Mouse (Mus musculus): ENCODE measurements around the gene Ank. TPM values are rescaled to one million over a fixed set of nuclear protein-coding genes. Genes with fewer than 3 reads are reported as not detected.

The Ank gene
- polyA plus RNA-seq, 1 experiment: 9.7 TPM

DNA sequence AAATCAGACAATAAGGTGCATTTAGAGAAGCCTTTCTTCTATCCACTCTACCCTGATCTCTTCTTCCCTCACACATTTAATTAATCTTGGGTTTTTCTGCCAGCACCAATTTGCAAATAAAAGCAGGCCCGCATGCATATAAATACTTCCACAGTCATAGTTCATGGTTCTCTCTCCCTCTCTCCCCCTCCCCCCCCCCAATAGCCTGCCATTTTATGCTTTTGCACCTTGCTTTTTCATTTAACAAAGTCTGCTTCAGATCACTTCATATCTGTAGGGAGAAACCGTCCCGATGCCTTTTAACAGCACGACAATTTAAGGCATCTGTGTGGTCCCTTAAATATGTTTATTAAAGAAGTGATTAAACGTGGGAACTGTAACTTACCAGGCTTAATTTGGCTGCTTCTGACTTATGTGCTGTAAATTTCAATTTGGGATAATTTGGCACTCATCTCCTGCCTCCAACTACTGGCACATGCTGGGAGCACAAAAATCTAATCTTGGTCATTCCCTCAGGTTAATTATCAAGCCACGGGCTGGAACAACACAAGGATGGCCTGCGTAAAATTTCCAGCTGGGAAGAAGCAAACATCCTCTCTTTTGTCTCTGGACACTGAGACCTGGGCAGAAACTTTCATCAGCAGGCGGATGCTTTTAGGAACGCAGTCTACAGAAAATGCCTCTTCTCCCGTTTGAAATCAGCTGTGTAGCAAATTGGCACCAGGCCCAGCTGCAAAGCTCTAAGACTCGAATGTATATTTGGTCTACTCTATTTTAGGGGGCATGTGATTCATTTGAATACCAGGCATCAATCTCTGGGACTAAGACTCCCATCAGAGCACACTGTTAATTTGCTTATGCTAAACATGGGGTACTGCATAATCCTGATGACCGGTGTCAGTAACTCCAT is 4.9 kb upstream of the Ank start:
- Histone ChIP-seq H3K36me3 (ENCODE audit: control insufficient read depth, insufficient read depth, low read length, poor library complexity, severe bottlenecking) (no peaks in the 10 kb centered on the region), H3K4me1 (ENCODE audit: control insufficient read depth, insufficient read depth, low read length) (no peaks in the 10 kb centered on the region), H3K9ac (ENCODE audit: low read depth, poor library complexity, severe bottlenecking) (no peak overlapping the region)

GRCm38 (mm10) chr15:27463876-27464275 is 2.6 kb upstream of the Ank start:
- H3K27ac ChIP-seq (ENCODE audit: insufficient read depth, low read length): no peak overlapping the region
- no peak overlapping the region for H3K4me3 ChIP-seq (ENCODE audit: low read depth, low read length)
- H3K9ac ChIP-seq (ENCODE audit: low read depth, poor library complexity, severe bottlenecking): no peak overlapping the region
- TF ChIP-seq EP300 (IDR thresholded peaks at IDR 0.05; ENCODE audit: insufficient read depth, low read depth, low read length) (no peak), CTCF (IDR thresholded peaks at IDR 0.05; ENCODE audit: low read depth, low read length) (peak; percentile 61), POLR2A (IDR thresholded peaks at IDR 0.05; ENCODE audit: insufficient read depth, low read length) (no peak)
- no peaks in the 10 kb centered on the region for H3K4me1 ChIP-seq (ENCODE audit: control insufficient read depth, insufficient read depth, low read length)
- no peaks in the 10 kb centered on the region for H3K36me3 ChIP-seq (ENCODE audit: control insufficient read depth, insufficient read depth, low read length, poor library complexity, severe bottlenecking)
- no peaks in the 10 kb centered on the region for H3K9me3 ChIP-seq (replicated peaks; ENCODE audit: control insufficient read depth, insufficient read depth, low read length, poor library complexity, severe bottlenecking)
- H3K27me3 ChIP-seq (ENCODE audit: control insufficient read depth, insufficient read depth, low read length, poor library complexity, severe bottlenecking): no peaks in the 10 kb centered on the region

More for the DNA sequence above, 4.9 kb upstream of the Ank start:
- Histone ChIP-seq H3K27me3 (ENCODE audit: control insufficient read depth, insufficient read depth, low read length, poor library complexity, severe bottlenecking) (no peaks in the 10 kb centered on the region), H3K4me3 (ENCODE audit: low read depth, low read length) (no peak overlapping the region), H3K27ac (ENCODE audit: insufficient read depth, low read length) (no peak overlapping the region), H3K9me3 (replicated peaks; ENCODE audit: control insufficient read depth, insufficient read depth, low read length, poor library complexity, severe bottlenecking) (no peaks in the 10 kb centered on the region)
- TF ChIP-seq POLR2A (IDR thresholded peaks at IDR 0.05; ENCODE audit: insufficient read depth, low read length) (no peak), EP300 (IDR thresholded peaks at IDR 0.05; ENCODE audit: insufficient read depth, low read depth, low read length) (no peak), CTCF (IDR thresholded peaks at IDR 0.05; ENCODE audit: low read depth, low read length) (no peak)

DNA sequence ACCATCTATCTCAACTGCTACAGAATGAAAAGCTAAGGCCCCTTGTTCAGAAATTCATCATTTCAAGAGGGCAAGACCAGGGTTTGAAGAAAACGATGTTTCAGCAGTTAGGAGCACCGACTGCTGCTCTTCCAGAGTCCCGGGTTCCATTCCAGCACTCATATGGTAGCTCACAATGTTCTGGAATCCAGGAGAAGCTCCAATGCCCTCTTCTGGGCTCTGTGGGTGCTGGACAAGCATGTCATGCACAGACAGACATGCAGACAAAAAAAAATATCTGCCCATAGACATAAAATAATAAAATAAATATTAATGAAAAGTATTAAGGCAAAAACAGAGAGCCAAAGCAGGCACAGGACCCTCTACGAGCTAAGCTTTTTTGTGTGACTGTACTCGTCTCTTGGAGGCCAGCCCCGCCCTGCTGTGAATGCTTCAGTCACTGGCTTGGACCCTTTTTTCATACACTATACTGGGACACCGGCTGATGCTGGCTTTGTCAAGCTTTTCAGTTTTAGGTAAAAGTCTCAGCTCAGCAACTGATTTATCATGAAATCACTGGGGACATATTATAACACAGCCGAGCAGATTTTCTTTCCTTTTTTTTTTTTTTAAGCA is 979 bp upstream of the Ank start:
- TF ChIP-seq EP300 (IDR thresholded peaks at IDR 0.05; ENCODE audit: insufficient read depth, low read depth, low read length) (no peak), CTCF (IDR thresholded peaks at IDR 0.05; ENCODE audit: low read depth, low read length) (no peak), POLR2A (IDR thresholded peaks at IDR 0.05; ENCODE audit: insufficient read depth, low read length) (no peak)
- Histone ChIP-seq H3K9me3 (replicated peaks; ENCODE audit: control insufficient read depth, insufficient read depth, low read length, poor library complexity, severe bottlenecking) (no peaks in the 10 kb centered on the region), H3K36me3 (ENCODE audit: control insufficient read depth, insufficient read depth, low read length, poor library complexity, severe bottlenecking) (no peaks in the 10 kb centered on the region), H3K4me3 (ENCODE audit: low read depth, low read length) (no peak overlapping the region; the same call in 1 of the 2 replicates), H3K27me3 (ENCODE audit: control insufficient read depth, insufficient read depth, low read length, poor library complexity, severe bottlenecking) (no peaks in the 10 kb centered on the region), H3K27ac (ENCODE audit: insufficient read depth, low read length) (no peak overlapping the region), H3K4me1 (ENCODE audit: control insufficient read depth, insufficient read depth, low read length) (no peaks in the 10 kb centered on the region), H3K9ac (ENCODE audit: low read depth, poor library complexity, severe bottlenecking) (peak overlapping the region; percentile 95; the same call in 1 of the 2 replicates)

- no peak overlapping the region for H3K27ac ChIP-seq (ENCODE audit: insufficient read depth, low read length)
- TF ChIP-seq EP300 (IDR thresholded peaks at IDR 0.05; ENCODE audit: insufficient read depth, low read depth, low read length): no peak
- TF ChIP-seq POLR2A (IDR thresholded peaks at IDR 0.05; ENCODE audit: insufficient read depth, low read length): no peak
- TF ChIP-seq CTCF (IDR thresholded peaks at IDR 0.05; ENCODE audit: low read depth, low read length): no peak
- H3K9ac ChIP-seq (ENCODE audit: low read depth, poor library complexity, severe bottlenecking): peak overlapping the region; percentile 95
- no peaks in the 10 kb centered on the region for H3K36me3 ChIP-seq (ENCODE audit: control insufficient read depth, insufficient read depth, low read length, poor library complexity, severe bottlenecking)
- H3K9me3 ChIP-seq (replicated peaks; ENCODE audit: control insufficient read depth, insufficient read depth, low read length, poor library complexity, severe bottlenecking): no peaks in the 10 kb centered on the region
- H3K27me3 ChIP-seq (ENCODE audit: control insufficient read depth, insufficient read depth, low read length, poor library complexity, severe bottlenecking): no peaks in the 10 kb centered on the region
- H3K4me1 ChIP-seq (ENCODE audit: control insufficient read depth, insufficient read depth, low read length): no peaks in the 10 kb centered on the region
- H3K4me3 ChIP-seq (ENCODE audit: low read depth, low read length): peak overlapping the region; percentile 85
Observed at GRCm38 (mm10) chr15:27467081-27467491, 609 bp downstream of the Ank start.

DNA sequence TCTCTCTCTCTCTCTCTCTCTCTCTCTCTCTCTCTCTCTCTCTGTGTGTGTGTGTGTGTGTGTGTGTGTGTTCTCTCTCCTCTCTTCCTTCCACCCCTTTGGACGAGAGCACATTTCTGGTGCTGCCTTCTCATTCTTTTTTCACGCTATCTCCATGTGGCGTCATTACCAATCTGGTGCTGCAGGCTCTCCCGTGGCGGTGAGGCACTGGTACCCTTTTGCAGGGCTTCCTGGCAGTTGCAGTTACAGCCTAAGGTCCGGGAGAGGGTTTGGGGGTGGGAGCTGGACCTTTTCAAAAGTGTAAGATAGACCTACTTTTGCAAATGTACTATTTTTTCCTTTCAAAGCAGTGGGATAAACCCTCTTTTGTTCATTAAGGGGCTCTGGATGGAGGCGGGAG is 1.2 kb downstream of the Ank start:
- Histone ChIP-seq H3K4me1 (ENCODE audit: control insufficient read depth, insufficient read depth, low read length) (no peaks in the 10 kb centered on the region), H3K4me3 (ENCODE audit: low read depth, low read length) (peak overlapping the region; percentile 14; the same call in 1 of the 2 replicates), H3K36me3 (ENCODE audit: control insufficient read depth, insufficient read depth, low read length, poor library complexity, severe bottlenecking) (no peaks in the 10 kb centered on the region), H3K9me3 (replicated peaks; ENCODE audit: control insufficient read depth, insufficient read depth, low read length, poor library complexity, severe bottlenecking) (no peaks in the 10 kb centered on the region), H3K9ac (ENCODE audit: low read depth, poor library complexity, severe bottlenecking) (peak overlapping the region; percentile 95; the same call in 1 of the 2 replicates), H3K27ac (ENCODE audit: insufficient read depth, low read length) (no peak overlapping the region), H3K27me3 (ENCODE audit: control insufficient read depth, insufficient read depth, low read length, poor library complexity, severe bottlenecking) (no peaks in the 10 kb centered on the region)
- TF ChIP-seq EP300 (IDR thresholded peaks at IDR 0.05; ENCODE audit: insufficient read depth, low read depth, low read length) (no peak), CTCF (IDR thresholded peaks at IDR 0.05; ENCODE audit: low read depth, low read length) (no peak), POLR2A (IDR thresholded peaks at IDR 0.05; ENCODE audit: insufficient read depth, low read length) (no peak)

Measured in ES-Bruce4 (cell line).